Mouse (Mus musculus) frontal cortex, adult (tissue): ENCODE data around the gene Polr2i.

Source experiments
- ATAC-seq: cut with Nextera tagmentation; 2 replicates; pipeline ENCODE4 v1.9.2; 2017; ENCODE audit warnings: mild to moderate bottlenecking, moderate library complexity, mixed read lengths; ENCODE audit not compliant: low TSS enrichment

Polr2i gene

GRCm38 (mm10) chr7:30266780-30267179 is 35.0 kb downstream of the Polr2i start:
- no peak for ATAC-seq

GRCm38 (mm10) chr7:30269641-30270040 is 37.9 kb downstream of the Polr2i start:
- no peak for ATAC-seq

- no peak for ATAC-seq
These were observed 42.6 kb downstream of the Polr2i start for GRCm38 (mm10) chr7:30274383-30274782.

GRCm38 (mm10) chr7:30278911-30279310 is 47.2 kb downstream of the Polr2i start:
- no peak for ATAC-seq

- no peak for ATAC-seq
These were observed 47.8 kb downstream of the Polr2i start for GRCm38 (mm10) chr7:30279536-30279935.

GRCm38 (mm10) chr7:30279951-30280669 is 48.4 kb downstream of the Polr2i start, which contains the start of the genes Thap8 and Wdr62:
TSS of gene Thap8 (plus strand) at chr7:30280094.
TSS of gene Wdr62 (minus strand) at chr7:30280419.
- peak; percentile 95 for ATAC-seq

GRCm38 (mm10) chr7:30280670-30281138 is 49.0 kb downstream of the Polr2i start:
- peak; percentile 84 for ATAC-seq

- ATAC-seq = no peak
These were observed 49.8 kb downstream of the Polr2i start for GRCm38 (mm10) chr7:30281522-30281921.

- ATAC-seq = no peak
These were observed 51.0 kb downstream of the Polr2i start for GRCm38 (mm10) chr7:30282740-30283139.
